Mouse (Mus musculus) monocyte, adult 2 months (primary cell): Measurements from ENCODE around the gene Gm6356.
"Not testable (repeated sequence)": the region's sequence is repeated elsewhere in the genome, so short reads cannot be mapped to it uniquely, and the experiment has no call there.

Source experiments
- DNase-seq, 2 experiments: peaks; one replicate each; pipeline ENCODE4 v3.0.0; 2022; ENCODE audit warnings: low spot score in 2 of 2, low read depth in 1 of 2

Gm6356 gene

GRCm38 (mm10) chr14:6973718-6974117 lies at the start of gene Gm6356:
Gm6356 (minus strand) TSS chr14:6973818.
- DNase-seq: not testable (repeated sequence)
